Mouse (Mus musculus) stomach, embryonic 15.5 days (tissue): ENCODE measurements at regions not wholly inside any gene's neighbourhood (a gene's known extent, or its start where the extent isn't known, plus 50 kb on each side); places are given as distances from the start of the nearest gene placed in this dataset.
"Not testable (repeated sequence)": the region's sequence is repeated elsewhere in the genome, so short reads cannot be mapped to it uniquely, and the experiment has no call there.

Source experiments
- ATAC-seq: fragments of 200-750 bp; cut with Nextera tagmentation; 2 replicates; pipeline ENCODE4 v1.8.0; 2017; ENCODE audit warnings: low read depth, moderate number of reproducible peaks, moderate TSS enrichment; ENCODE audit not compliant: insufficient read depth, low FRiP score
- H3K27ac ChIP-seq: fragments of 300-500 bp; sonication (generic); 2 replicates; pipeline ENCODE4 v1.5.1; 2015; ENCODE audit warnings: mild to moderate bottlenecking, inconsistent platforms
- H3K27me3 ChIP-seq: fragments of 300-500 bp; sonication (generic); replicated peaks from 2 replicates; pipeline ENCODE4 v1.6.1; 2015; ENCODE audit warnings: inconsistent platforms
- H3K36me3 ChIP-seq: fragments of 300-500 bp; sonication (generic); 2 replicates; pipeline ENCODE4 v1.6.1; 2015; ENCODE audit warnings: inconsistent platforms
- H3K4me1 ChIP-seq: fragments of 300-500 bp; sonication (generic); 2 replicates; pipeline ENCODE4 v1.6.1; 2015; ENCODE audit warnings: inconsistent platforms
- H3K4me2 ChIP-seq: fragments of 300-500 bp; sonication (generic); 2 replicates; pipeline ENCODE4 v1.6.1; 2015; ENCODE audit warnings: mild to moderate bottlenecking, inconsistent platforms
- H3K4me3 ChIP-seq: fragments of 300-500 bp; sonication (generic); replicated peaks from 2 replicates; pipeline ENCODE4 v1.5.1; 2015; ENCODE audit warnings: inconsistent platforms
- H3K9ac ChIP-seq: fragments of 300-500 bp; sonication (generic); 2 replicates; pipeline ENCODE4 v1.6.1; 2015; ENCODE audit warnings: inconsistent platforms
- H3K9me3 ChIP-seq: fragments of 300-500 bp; sonication (generic); 2 replicates; pipeline ENCODE4 v1.6.1; 2016; ENCODE audit warnings: inconsistent platforms
- WGBS: fragments of 180-500 bp; shearing (Covaris S2); methylation state at CpG from one replicate; pipeline ENCODE4 v1.1.7; 2015; 5-methylcytosine and 5-hydroxymethylcytosine counted together

DNA sequence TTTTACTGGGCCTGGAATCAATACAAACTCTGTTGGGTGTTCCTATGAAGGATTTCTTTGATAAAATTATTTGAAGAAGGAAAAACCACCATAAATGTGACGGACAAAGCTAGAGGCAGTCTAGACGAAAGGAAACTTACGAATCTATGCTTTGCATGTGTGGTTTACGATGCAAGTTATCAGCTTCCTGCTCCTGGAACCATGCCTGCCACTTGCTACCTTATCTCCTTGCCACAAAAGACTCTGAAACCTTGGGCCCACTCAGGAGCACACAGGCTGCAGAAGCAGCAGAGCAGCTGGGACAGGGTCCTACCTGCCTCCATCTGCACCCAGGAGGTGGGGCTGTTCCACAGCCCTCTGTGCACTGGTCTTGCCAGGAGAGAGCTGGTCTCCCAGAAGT lies 287.5 kb downstream of the Arl6ip6 start:
- not testable (repeated sequence) for H3K4me3 ChIP-seq, H3K36me3 ChIP-seq, H3K4me1 ChIP-seq, H3K27me3 ChIP-seq, ATAC-seq, H3K9ac ChIP-seq, H3K9me3 ChIP-seq, H3K27ac ChIP-seq, H3K4me2 ChIP-seq
- 77% methylated on average over 4 of the region's 4 CpGs for WGBS

DNA sequence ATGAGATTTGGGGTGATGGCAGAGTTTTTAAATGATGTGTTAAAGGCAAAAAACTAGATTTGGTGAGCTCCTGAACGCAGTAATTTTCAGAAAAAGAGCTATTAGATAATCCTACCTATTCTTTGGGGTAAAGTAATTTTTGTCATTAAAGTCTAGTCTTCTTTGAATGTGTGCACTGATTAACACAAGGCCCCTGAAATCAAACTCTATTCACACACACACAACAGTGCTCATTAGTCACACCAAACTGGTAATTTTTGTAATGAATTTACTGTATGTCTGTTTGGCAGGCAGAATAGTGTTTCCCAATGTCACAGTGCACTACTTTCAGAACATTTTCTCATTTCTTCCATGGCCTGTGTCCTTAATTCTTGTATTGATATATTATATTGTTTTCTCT lies 296.8 kb downstream of the Arl6ip6 start:
- no peak overlapping the region for H3K27ac ChIP-seq
- H3K9me3 ChIP-seq, result no peaks in the 10 kb centered on the region
- WGBS, result 75% methylated on average over 1 of the region's 1 CpGs
- no peaks in the 10 kb centered on the region for H3K4me1 ChIP-seq
- no peak overlapping the region for H3K4me2 ChIP-seq
- no peaks in the 10 kb centered on the region for H3K27me3 ChIP-seq
- no peaks in the 10 kb centered on the region for H3K36me3 ChIP-seq
- no peak for ATAC-seq
- no peak overlapping the region for H3K9ac ChIP-seq
- no peak overlapping the region for H3K4me3 ChIP-seq

DNA sequence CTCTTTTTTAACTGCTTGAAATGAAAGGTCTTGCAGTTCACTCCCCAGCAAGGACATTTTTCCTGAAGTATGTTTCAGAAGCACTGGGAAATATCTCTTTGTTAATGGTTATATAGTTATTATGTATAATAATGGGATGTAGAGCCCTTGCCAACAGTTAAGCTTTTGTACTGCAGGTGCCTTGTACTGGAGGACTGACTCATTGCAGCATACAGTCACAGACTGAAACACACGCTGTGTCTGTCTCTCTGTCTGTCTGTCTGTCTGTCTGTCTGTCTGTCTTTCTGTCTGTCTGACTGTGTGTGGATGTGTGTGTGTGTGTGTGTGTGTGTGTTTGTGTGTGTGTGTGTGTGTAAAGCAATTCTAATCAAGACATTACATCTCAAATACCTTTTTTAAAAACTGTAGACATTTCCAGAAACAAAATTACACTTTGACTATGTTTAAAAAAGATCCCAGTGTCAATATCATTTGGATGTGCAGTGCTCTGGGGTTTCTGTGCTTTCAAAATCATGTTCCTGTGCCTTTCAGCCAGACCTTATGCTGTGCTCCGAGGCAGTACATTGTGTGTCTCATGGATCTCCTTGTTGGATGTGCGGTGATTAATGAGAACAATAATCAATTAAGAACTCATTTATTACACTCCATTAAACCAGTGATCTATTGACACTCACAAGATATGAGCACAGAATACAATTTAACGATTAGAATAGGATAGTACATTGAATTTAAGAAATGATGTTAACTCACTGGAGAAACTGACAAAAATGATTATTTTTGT lies 299.5 kb downstream of the Arl6ip6 start:
- no peak for ATAC-seq
- Histone ChIP-seq H3K36me3 (no peaks in the 10 kb centered on the region), H3K27ac (no peak overlapping the region), H3K4me1 (no peaks in the 10 kb centered on the region), H3K4me3 (no peak overlapping the region), H3K27me3 (no peaks in the 10 kb centered on the region), H3K9ac (no peak overlapping the region), H3K9me3 (no peaks in the 10 kb centered on the region), H3K4me2 (no peak overlapping the region)
- 67% methylated on average over 4 of the region's 4 CpGs for WGBS

- 77% methylated on average over 2 of the region's 2 CpGs for WGBS
- H3K4me2 ChIP-seq, result no peak overlapping the region
- no peak overlapping the region for H3K4me3 ChIP-seq
- H3K9me3 ChIP-seq, result no peaks in the 10 kb centered on the region
- H3K27ac ChIP-seq, result no peak overlapping the region
- ATAC-seq, result no peak
- H3K36me3 ChIP-seq, result no peaks in the 10 kb centered on the region
- H3K27me3 ChIP-seq, result no peaks in the 10 kb centered on the region
- no peak overlapping the region for H3K9ac ChIP-seq
- H3K4me1 ChIP-seq, result no peaks in the 10 kb centered on the region
Observed at GRCm38 (mm10) chr2:53492788-53493187, 301.3 kb downstream of the Arl6ip6 start.

DNA sequence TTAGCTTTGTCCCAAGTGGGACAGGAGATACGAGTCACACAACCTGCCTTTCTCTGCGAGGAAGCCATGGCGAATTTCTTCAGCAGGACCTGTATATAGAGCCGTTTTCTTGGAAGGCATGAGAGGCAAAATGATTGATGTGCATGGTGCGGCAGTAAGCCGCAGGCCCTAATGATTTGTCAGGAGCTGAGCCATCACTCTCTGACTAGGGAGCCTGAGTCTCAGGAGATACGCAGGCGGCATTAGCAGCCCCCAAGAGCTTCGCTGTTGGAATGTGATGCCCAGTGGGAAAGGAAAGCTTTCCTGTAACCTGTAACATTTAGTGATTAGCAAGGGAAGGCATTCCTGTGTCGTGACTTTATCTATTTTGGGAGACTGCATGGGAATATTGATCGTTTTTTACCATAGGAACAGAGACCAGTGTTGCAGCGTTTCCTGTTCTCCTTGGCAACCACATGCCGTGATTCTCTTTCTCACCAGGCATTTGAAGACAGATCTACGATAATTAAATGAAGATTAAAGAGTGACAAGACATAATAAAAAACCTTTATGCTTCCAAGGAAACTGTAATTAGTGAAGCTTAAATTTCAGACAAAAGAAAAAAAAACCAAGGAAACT lies 310.2 kb downstream of the Arl6ip6 start:
- no peak overlapping the region for H3K9ac ChIP-seq
- H3K4me1 ChIP-seq, result no peaks in the 10 kb centered on the region
- no peaks in the 10 kb centered on the region for H3K9me3 ChIP-seq
- 32% methylated on average over 14 of the region's 14 CpGs for WGBS
- no peaks in the 10 kb centered on the region for H3K27me3 ChIP-seq
- no peak overlapping the region for H3K4me3 ChIP-seq
- ATAC-seq, result no peak
- no peak overlapping the region for H3K27ac ChIP-seq
- H3K4me2 ChIP-seq, result no peak overlapping the region
- H3K36me3 ChIP-seq, result no peaks in the 10 kb centered on the region

- Histone ChIP-seq H3K27me3 (no peaks in the 10 kb centered on the region), H3K36me3 (no peaks in the 10 kb centered on the region), H3K4me2 (no peak overlapping the region), H3K4me3 (no peak overlapping the region), H3K4me1 (no peaks in the 10 kb centered on the region), H3K27ac (no peak overlapping the region), H3K9me3 (no peaks in the 10 kb centered on the region), H3K9ac (no peak overlapping the region)
- no peak for ATAC-seq
- 59% methylated on average over 4 of the region's 4 CpGs for WGBS
Observed at GRCm38 (mm10) chr2:53502275-53502667, 310.7 kb downstream of the Arl6ip6 start.

GRCm38 (mm10) chr2:53542097-53542496 lies 350.6 kb downstream of the Arl6ip6 start:
- no peak overlapping the region for H3K4me2 ChIP-seq
- WGBS, result 81% methylated on average over 2 of the region's 2 CpGs

GRCm38 (mm10) chr2:53574007-53574406 lies 382.5 kb downstream of the Arl6ip6 start:
- ATAC-seq, result no peak
- no peaks in the 10 kb centered on the region for H3K9me3 ChIP-seq
- H3K27me3 ChIP-seq, result no peaks in the 10 kb centered on the region
- H3K4me3 ChIP-seq, result no peak overlapping the region
- H3K27ac ChIP-seq, result no peak overlapping the region
- H3K9ac ChIP-seq, result no peak overlapping the region
- WGBS, result 75% methylated on average over 1 of the region's 1 CpGs
- no peak overlapping the region for H3K4me2 ChIP-seq
- H3K36me3 ChIP-seq, result no peaks in the 10 kb centered on the region
- H3K4me1 ChIP-seq, result no peaks in the 10 kb centered on the region

More at GRCm38 (mm10) chr2:53542097-53542496, 350.6 kb downstream of the Arl6ip6 start:
- Histone ChIP-seq H3K4me1 (no peaks in the 10 kb centered on the region), H3K9me3 (no peaks in the 10 kb centered on the region), H3K27ac (no peak overlapping the region), H3K36me3 (no peaks in the 10 kb centered on the region), H3K4me3 (no peak overlapping the region), H3K9ac (no peak overlapping the region), H3K27me3 (no peaks in the 10 kb centered on the region)
- no peak for ATAC-seq

DNA sequence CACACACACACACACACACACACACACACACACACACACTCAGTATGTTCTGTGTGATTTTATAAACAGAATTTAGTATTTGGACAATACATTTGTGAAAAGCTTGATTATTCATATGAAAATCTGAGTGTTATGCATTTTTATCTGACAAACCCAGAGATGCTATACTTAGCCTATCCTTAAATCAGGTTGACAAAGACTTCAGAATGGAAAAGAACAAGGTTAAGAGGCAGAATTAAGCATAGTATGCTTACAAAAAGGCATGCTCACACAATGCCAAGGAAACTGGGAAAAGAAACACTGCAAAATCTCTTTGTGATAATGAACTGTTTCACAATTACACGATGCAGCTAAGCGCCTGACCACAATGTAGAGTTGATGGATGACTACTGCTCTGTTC lies 414.3 kb downstream of the Arl6ip6 start:
- Histone ChIP-seq H3K27me3 (no peaks in the 10 kb centered on the region), H3K4me2 (no peak overlapping the region), H3K9ac (no peak overlapping the region), H3K4me1 (no peaks in the 10 kb centered on the region), H3K36me3 (no peaks in the 10 kb centered on the region), H3K9me3 (no peaks in the 10 kb centered on the region), H3K4me3 (no peak overlapping the region), H3K27ac (no peak overlapping the region)
- 76% methylated on average over 2 of the region's 2 CpGs for whole genome bisulfite sequencing
- no peak for ATAC-seq

DNA sequence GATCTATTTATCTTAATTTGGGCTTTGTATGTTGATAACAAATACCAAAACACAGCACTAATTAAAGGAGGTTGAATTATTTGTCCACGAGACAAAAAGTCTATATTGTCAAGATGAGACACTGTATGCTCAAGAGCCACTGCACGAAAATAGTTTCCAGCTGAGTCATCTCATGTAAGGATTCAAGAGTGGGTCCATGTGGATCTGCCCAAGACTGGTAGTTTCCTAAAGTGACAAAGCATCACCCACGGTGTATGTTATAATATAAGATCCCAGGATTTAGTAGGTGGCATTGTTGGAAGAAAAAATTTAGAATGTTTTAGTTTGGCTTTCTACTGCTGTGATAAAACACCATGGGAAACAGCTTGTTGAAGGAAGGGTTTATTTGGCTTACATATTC lies 428.2 kb downstream of the Arl6ip6 start:
- Histone ChIP-seq H3K36me3 (no peaks in the 10 kb centered on the region), H3K4me1 (no peaks in the 10 kb centered on the region), H3K9ac (no peak overlapping the region), H3K27ac (no peak overlapping the region), H3K4me3 (no peak overlapping the region), H3K27me3 (no peaks in the 10 kb centered on the region), H3K4me2 (no peak overlapping the region), H3K9me3 (no peaks in the 10 kb centered on the region)
- ATAC-seq, result no peak
- WGBS, result 78% methylated on average over 3 of the region's 3 CpGs

GRCm38 (mm10) chr2:53632816-53633474 lies 441.4 kb downstream of the Arl6ip6 start:
- not testable (repeated sequence) for H3K9ac ChIP-seq, ATAC-seq, H3K4me2 ChIP-seq, H3K9me3 ChIP-seq, H3K4me3 ChIP-seq, H3K27me3 ChIP-seq, H3K4me1 ChIP-seq, H3K36me3 ChIP-seq, H3K27ac ChIP-seq
- WGBS, result 69% methylated on average over 19 of the region's 19 CpGs

DNA sequence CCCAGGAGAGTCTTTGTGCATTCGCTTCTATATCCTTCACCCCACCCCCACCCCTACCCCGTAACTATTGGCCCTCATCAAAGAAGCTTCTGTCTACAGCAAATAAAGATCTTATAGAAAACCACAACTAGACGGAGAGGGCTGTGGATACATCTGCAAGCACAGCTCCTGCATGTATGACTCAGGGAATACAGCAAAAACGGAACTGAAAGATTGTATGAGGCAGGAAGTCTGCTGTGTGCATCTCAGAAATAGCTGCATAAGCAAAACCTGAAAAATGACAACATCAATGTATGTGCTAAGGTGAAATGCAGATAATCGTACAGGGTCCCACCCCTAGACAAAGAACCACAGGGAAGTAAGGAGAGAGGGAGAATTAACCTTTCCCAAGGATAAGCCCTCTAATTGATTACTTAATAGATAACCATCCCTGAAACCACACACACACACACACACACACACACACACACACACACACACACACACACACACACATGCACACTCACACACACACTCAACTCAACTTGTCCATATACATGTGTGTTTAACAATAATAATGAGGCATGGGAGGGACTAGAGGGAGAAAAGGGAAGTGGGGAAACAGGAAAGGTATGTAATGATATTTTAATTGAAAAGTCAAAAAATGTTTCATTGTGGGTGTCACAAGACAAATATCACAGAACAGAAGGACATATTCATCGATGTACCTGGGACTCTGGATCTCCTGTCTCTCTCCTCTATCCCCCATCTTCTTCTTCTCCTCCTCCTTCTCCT lies 416.6 kb downstream of the Rprm start:
- Histone ChIP-seq H3K9ac (no peak overlapping the region), H3K4me2 (no peak overlapping the region), H3K27me3 (no peaks in the 10 kb centered on the region), H3K27ac (no peak overlapping the region), H3K4me3 (no peak overlapping the region), H3K9me3 (no peaks in the 10 kb centered on the region), H3K4me1 (no peaks in the 10 kb centered on the region), H3K36me3 (no peaks in the 10 kb centered on the region)
- WGBS, result 66% methylated on average over 6 of the region's 6 CpGs
- ATAC-seq, result no peak
